Comparison of ENCODE assay signal across 8 mouse cellular contexts in genomic region chr6:70791824-70792535, GRCm38 (mm10). TPM values are rescaled to one million over a fixed set of nuclear protein-coding genes. Genes with fewer than 3 reads are reported as not detected.
A peak's percentile ranks its signal among the peaks of the same experiment; 100 is the strongest.
DNase-seq lines count a peak whose midpoint lies in the region; ATAC-seq and TF ChIP-seq lines count a peak whose summit lies in the region.

Rpia (minus strand) TSS chr6:70792232.

- no peaks in the 10 kb centered on the region for H3K27me3 ChIP-seq in forebrain, embryonic 10.5 days (ENCODE audit: poor library complexity, severe bottlenecking)
- no peaks in the 10 kb centered on the region for H3K27me3 ChIP-seq in heart, embryonic 15.5 days
- no peaks in the 10 kb centered on the region for H3K27me3 ChIP-seq in liver, embryonic 14.5 days (ENCODE audit: control insufficient read depth, insufficient read depth, low read length)
- no peaks in the 10 kb centered on the region for H3K27me3 ChIP-seq in neural tube, embryonic 11.5 days (ENCODE audit: control insufficient read depth, insufficient read depth, low read length)
- H3K27me3 ChIP-seq in stomach, postnatal 0 days (ENCODE audit: control insufficient read depth, insufficient read depth, low read length), result no peaks in the 10 kb centered on the region

- peaks cover 29% of the 10 kb centered on the region for H3K4me1 ChIP-seq in forebrain, embryonic 10.5 days
- peaks cover 21% of the 10 kb centered on the region for H3K4me1 ChIP-seq in heart, embryonic 15.5 days (replicated peaks)
- peaks cover 43 to 54% of the 10 kb centered on the region in 2 experiments for H3K4me1 ChIP-seq in liver, embryonic 14.5 days (replicated peaks; ENCODE audit: control insufficient read depth in 2 of 2, insufficient read depth in 2 of 2, low read length in 1 of 2)
- peaks cover 5% of the 10 kb centered on the region; the same call in 1 of the 2 replicates for H3K4me1 ChIP-seq in neural tube, embryonic 11.5 days (ENCODE audit: control insufficient read depth, insufficient read depth, low read length)
- no peaks in the 10 kb centered on the region; the same call in 1 of the 2 replicates for H3K4me1 ChIP-seq in stomach, postnatal 0 days (replicated peaks; ENCODE audit: control insufficient read depth, insufficient read depth)

- H3K4me2 ChIP-seq in heart, embryonic 15.5 days, result peak within 1 kb of the TSS; percentile 94
- peak within 1 kb of the TSS; percentile 82 for H3K4me2 ChIP-seq in liver, embryonic 14.5 days (ENCODE audit: low read depth)
- H3K4me2 ChIP-seq in neural tube, embryonic 11.5 days (ENCODE audit: low read depth), result peak within 1 kb of the TSS; percentile 61
- peak within 1 kb of the TSS; percentile 79 for H3K4me2 ChIP-seq in stomach, postnatal 0 days (replicated peaks; ENCODE audit: low read depth)

- H3K9me3 ChIP-seq in forebrain, embryonic 10.5 days, result no peaks in the 10 kb centered on the region
- no peaks in the 10 kb centered on the region for H3K9me3 ChIP-seq in heart, embryonic 15.5 days (replicated peaks)
- H3K9me3 ChIP-seq in liver, embryonic 14.5 days (ENCODE audit: control insufficient read depth, low read length), result no peaks in the 10 kb centered on the region
- no peaks in the 10 kb centered on the region for H3K9me3 ChIP-seq in neural tube, embryonic 11.5 days (ENCODE audit: control insufficient read depth, low read length)
- no peaks in the 10 kb centered on the region for H3K9me3 ChIP-seq in stomach, postnatal 0 days (ENCODE audit: control insufficient read depth, low read length)

- peak within 1 kb of the TSS; percentile 73 for H3K4me3 ChIP-seq in forebrain, embryonic 10.5 days
- peak within 1 kb of the TSS; percentile 73 for H3K4me3 ChIP-seq in heart, embryonic 15.5 days
- peak within 1 kb of the TSS; percentile 71 to 74 for H3K4me3 ChIP-seq in liver, embryonic 14.5 days (ENCODE audit: insufficient read depth in 1 of 2, low read depth in 2 of 2, low read length in 2 of 2)
- peak within 1 kb of the TSS; percentile 53 for H3K4me3 ChIP-seq in neural tube, embryonic 11.5 days (ENCODE audit: low read depth, low read length)
- H3K4me3 ChIP-seq in stomach, postnatal 0 days (ENCODE audit: low read depth, low read length), result peak within 1 kb of the TSS; percentile 54

- peak; percentile 18; the same call in 1 of the 2 replicates for TF ChIP-seq EP300 in liver, embryonic 14.5 days (IDR thresholded peaks at IDR 0.05; ENCODE audit: low read depth)
- no peak for TF ChIP-seq EP300 in stomach, postnatal 0 days (optimal IDR thresholded peaks at IDR 0.05)

- peaks cover 12% of the 10 kb centered on the region; the same call in 1 of the 2 replicates for H3K36me3 ChIP-seq in forebrain, embryonic 10.5 days (replicated peaks)
- H3K36me3 ChIP-seq in heart, embryonic 15.5 days, result no peaks in the 10 kb centered on the region
- H3K36me3 ChIP-seq in liver, embryonic 14.5 days (replicated peaks; ENCODE audit: control insufficient read depth, insufficient read depth, low read depth), result peaks cover 6% of the 10 kb centered on the region
- no peaks in the 10 kb centered on the region for H3K36me3 ChIP-seq in neural tube, embryonic 11.5 days (ENCODE audit: control insufficient read depth, insufficient read depth, low read length)
- no peaks in the 10 kb centered on the region for H3K36me3 ChIP-seq in stomach, postnatal 0 days (ENCODE audit: control insufficient read depth, insufficient read depth, low read length)

- H3K27ac ChIP-seq in forebrain, embryonic 10.5 days, result peak within 1 kb of the TSS; percentile 90
- H3K27ac ChIP-seq in heart, embryonic 15.5 days, result peak within 1 kb of the TSS; percentile 80
- H3K27ac ChIP-seq in liver, embryonic 14.5 days, result peak within 1 kb of the TSS; percentile 86
- 0 out of 2 replicates have a peak within 1 kb of the TSS, but pooled peaks have one; percentile 21 for H3K27ac ChIP-seq in neural tube, embryonic 11.5 days (ENCODE audit: low read depth, low read length)
- H3K27ac ChIP-seq in stomach, postnatal 0 days (replicated peaks), result peak within 1 kb of the TSS; percentile 81

- peak; percentile 95 for ATAC-seq in CD4-positive, CD25-positive, alpha-beta regulatory T cell, adult 4 months
- peak; percentile 95 for ATAC-seq in heart, embryonic 15.5 days (replicated peaks; ENCODE audit: insufficient number of reproducible peaks, insufficient read depth, low FRiP score, low read depth)
- ATAC-seq in liver, embryonic 14.5 days (ENCODE audit: insufficient read depth), result peak; percentile 89
- peak; percentile 98 for ATAC-seq in neural tube, embryonic 11.5 days (ENCODE audit: insufficient read depth, low FRiP score, low TSS enrichment)
- ATAC-seq in stomach, postnatal 0 days (ENCODE audit: low FRiP score, low TSS enrichment), result peak; percentile 97

- WGBS in forebrain, embryonic 10.5 days, result under 1% methylated on average over 62 of the region's 62 CpGs
- WGBS in heart, embryonic 15.5 days, result 1% methylated on average over 62 of the region's 62 CpGs
- under 1% methylated on average over 55 of the region's 62 CpGs for WGBS in liver, embryonic 14.5 days (ENCODE audit: insufficient replicate concordance)
- WGBS in neural tube, embryonic 11.5 days, result under 1% methylated on average over 60 of the region's 62 CpGs
- under 1% methylated on average over 62 of the region's 62 CpGs for WGBS in stomach, postnatal 0 days

- peak; percentile 43 for TF ChIP-seq CTCF in liver, embryonic 14.5 days (IDR thresholded peaks at IDR 0.05; ENCODE audit: low read depth)
- TF ChIP-seq CTCF in stomach, postnatal 0 days (IDR thresholded peaks at IDR 0.05; ENCODE audit: low read depth), result peak; percentile 58; the same call in 1 of the 2 replicates

- peak; percentile 87 for DNase-seq in c-Kit-negative CD71-positive TER-119-positive erythroid progenitor cells, embryonic 14.5 days (ENCODE audit: low read depth, low spot score)
- peak; percentile 97 for DNase-seq in forebrain, embryonic 10.5 days (ENCODE audit: extremely low spot score, low spot score)
- DNase-seq in kidney, postnatal 25 days, result peak; percentile 99 to 100
- DNase-seq in liver, embryonic 14.5 days (ENCODE audit: low read depth in 3 of 3, low spot score in 3 of 3), result peak; percentile 95 to 97 (median 96)
- DNase-seq in neural tube, embryonic 11.5 days (ENCODE audit: low spot score), result peak; percentile 96
- peak; percentile 99 for DNase-seq in stomach, postnatal 0 days (ENCODE audit: low spot score)

- peak within 1 kb of the TSS; percentile 65 for H3K9ac ChIP-seq in heart, embryonic 15.5 days
- H3K9ac ChIP-seq in liver, embryonic 14.5 days (replicated peaks), result peak within 1 kb of the TSS; percentile 86
- H3K9ac ChIP-seq in neural tube, embryonic 11.5 days (ENCODE audit: low read length), result peak within 1 kb of the TSS; percentile 64
- H3K9ac ChIP-seq in stomach, postnatal 0 days (ENCODE audit: low read length), result peak within 1 kb of the TSS; percentile 62

RNA-seq across cellular contexts. Expression of gene Rpia, which starts in this region (rescaled TPM):
- polyA plus RNA-seq in CD4-positive, CD25-positive, alpha-beta regulatory T cell, adult 4 months (2017; shearing (Covaris generic)), result 1 to 10 TPM; 6.1 to 8.2 TPM
- polyA plus RNA-seq in forebrain, embryonic 10.5 days (2016; fragmentation: Nextera tagmentation; extraction: Ambion mirVana), result 2.0 and 2.8 TPM in 2 replicates
- 1.1 and 1.4 TPM in 2 replicates for polyA plus RNA-seq in heart, embryonic 15.5 days (2015; fragmentation: Nextera tagmentation; extraction: Ambion mirVana)
- 24.4 and 36.7 TPM in 2 replicates for polyA plus RNA-seq in liver, embryonic 14.5 days (2012; rRNA removed)
- 4.5 and 4.7 TPM in 2 replicates for polyA plus RNA-seq in liver, embryonic 14.5 days (2014; fragmentation: Nextera tagmentation; extraction: Ambion mirVana)
- polyA plus RNA-seq in neural tube, embryonic 11.5 days (2014; fragmentation: Nextera tagmentation; extraction: Ambion mirVana), result 1.8 and 1.9 TPM in 2 replicates
- 2.4 and 2.6 TPM in 2 replicates for polyA plus RNA-seq in stomach, postnatal 0 days (2015; fragmentation: Nextera tagmentation; extraction: Ambion mirVana)

Comparison
In these comparisons a context has a peak if more than half of its experiments do, and no peak if none do; other contexts are left out.
1. Peak in every context shown above with its lines: DNase-seq, ATAC-seq, H3K4me3 ChIP-seq and H3K27ac ChIP-seq.
2. H3K27ac ChIP-seq: peak in every context shown above with its lines; median percentile 90 in forebrain, embryonic 10.5 days; 86 in liver, embryonic 14.5 days; 81 in stomach, postnatal 0 days; 80 in heart, embryonic 15.5 days; 21 in neural tube, embryonic 11.5 days.